Mouse (Mus musculus): ENCODE data around the gene Hnrnpl.
A peak's percentile ranks its signal among the peaks of the same experiment; 100 is the strongest.

Gene Hnrnpl

DNA sequence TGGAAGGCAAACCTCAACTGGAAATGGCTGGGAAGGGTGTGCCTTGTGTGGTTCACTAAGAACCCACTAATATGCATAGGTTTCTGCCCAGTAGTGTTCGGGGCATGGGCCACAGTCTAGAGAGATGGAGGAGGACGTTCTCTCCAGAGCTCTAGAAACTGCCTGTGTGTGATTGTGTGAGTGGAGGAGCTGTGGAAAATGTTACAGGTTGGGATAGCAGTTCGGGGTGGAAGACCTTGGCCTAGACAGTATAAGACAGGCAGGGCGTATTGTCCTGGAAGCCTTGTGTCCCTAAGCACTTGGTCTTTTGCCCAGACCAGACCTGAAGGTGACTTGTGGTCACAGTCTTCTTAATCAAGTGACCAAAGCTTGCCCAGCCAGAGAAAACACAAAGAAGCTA is 4.1 kb downstream of the Hnrnpl start:
- no peak for DNase-seq (ENCODE audit: low spot score)

GRCm38 (mm10) chr7:28812949-28813348 is 4.6 kb downstream of the Hnrnpl start:
- no peak for DNase-seq (ENCODE audit: low spot score)

GRCm38 (mm10) chr7:28814306-28815034 is 6.1 kb downstream of the Hnrnpl start:
- no peak for DNase-seq (ENCODE audit: low spot score)

DNA sequence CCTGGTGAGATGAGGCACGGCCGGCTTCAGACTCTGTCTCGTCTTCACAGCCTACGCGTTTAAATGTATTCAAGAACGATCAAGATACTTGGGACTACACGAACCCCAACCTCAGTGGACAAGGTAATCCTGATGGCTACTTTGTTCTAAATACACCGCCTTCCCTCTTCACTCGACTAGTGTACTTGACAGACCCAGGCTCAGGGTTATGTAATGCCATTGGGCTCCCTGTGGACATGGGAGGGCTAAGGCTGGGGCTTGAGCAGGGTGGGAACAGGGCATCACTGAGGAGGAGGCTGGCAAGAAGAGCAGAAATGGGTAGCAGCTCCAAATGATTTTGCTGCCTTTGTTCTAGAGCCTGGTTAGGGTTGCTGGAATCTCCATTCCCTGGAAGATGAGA is 6.9 kb downstream of the Hnrnpl start:
- DNase-seq (ENCODE audit: low spot score): no peak

- DNase-seq (ENCODE audit: low spot score): no peak
These were observed 7.9 kb downstream of the Hnrnpl start for GRCm38 (mm10) chr7:28816201-28816600.

DNA sequence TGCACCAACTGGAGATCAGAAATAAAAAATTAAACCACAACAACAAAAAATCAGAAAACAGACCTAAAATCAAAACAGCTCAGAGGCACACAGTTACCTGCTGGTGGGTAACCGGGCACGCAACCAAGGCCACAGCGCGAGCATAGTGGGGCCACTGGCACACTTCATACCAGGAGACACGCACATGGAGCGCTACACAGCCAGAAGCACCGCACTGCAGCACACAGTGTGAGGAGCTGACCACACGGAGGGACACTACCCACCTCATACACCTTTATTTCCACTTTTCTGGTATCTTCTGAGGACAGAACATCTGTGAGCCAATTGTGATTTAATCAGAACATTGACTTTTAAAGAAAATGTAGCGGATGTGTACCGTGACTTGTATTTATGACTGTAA is 8.6 kb downstream of the Hnrnpl start:
- no peak for DNase-seq (ENCODE audit: low spot score)

- DNase-seq (ENCODE audit: low spot score): no peak
These were observed 9.2 kb downstream of the Hnrnpl start for GRCm38 (mm10) chr7:28817524-28817923.

GRCm38 (mm10) chr7:28817957-28818356 is 9.6 kb downstream of the Hnrnpl start:
- DNase-seq (ENCODE audit: low spot score): no peak

- no peak for DNase-seq (ENCODE audit: low spot score)
These were observed 10.1 kb downstream of the Hnrnpl start for GRCm38 (mm10) chr7:28818436-28818835.

- DNase-seq (ENCODE audit: low spot score): no peak
These were observed 10.6 kb downstream of the Hnrnpl start for GRCm38 (mm10) chr7:28818861-28819452.

DNA sequence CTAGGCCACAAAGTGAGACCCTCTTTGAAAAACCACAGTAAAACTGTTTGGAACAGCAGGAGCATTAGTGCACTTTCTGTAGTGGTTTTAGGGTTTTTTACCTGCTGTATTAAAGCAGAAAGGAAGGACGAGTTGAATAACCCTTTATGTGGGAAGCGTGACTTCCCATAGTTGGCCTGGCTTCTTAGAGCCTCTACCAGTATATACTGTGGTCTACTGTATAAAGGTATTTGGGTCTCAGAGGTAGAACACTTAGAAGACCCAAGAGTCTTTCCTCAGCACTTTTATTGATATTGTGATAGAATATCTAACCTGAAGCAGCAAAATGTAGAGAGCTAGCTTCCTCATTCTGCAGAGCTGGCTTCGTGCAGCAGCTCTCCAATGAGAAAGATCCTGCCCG is 11.2 kb downstream of the Hnrnpl start:
- DNase-seq (ENCODE audit: low spot score): no peak

- DNase-seq (ENCODE audit: low spot score): no peak
These were observed 12.3 kb downstream of the Hnrnpl start for GRCm38 (mm10) chr7:28820358-28821260.

DNA sequence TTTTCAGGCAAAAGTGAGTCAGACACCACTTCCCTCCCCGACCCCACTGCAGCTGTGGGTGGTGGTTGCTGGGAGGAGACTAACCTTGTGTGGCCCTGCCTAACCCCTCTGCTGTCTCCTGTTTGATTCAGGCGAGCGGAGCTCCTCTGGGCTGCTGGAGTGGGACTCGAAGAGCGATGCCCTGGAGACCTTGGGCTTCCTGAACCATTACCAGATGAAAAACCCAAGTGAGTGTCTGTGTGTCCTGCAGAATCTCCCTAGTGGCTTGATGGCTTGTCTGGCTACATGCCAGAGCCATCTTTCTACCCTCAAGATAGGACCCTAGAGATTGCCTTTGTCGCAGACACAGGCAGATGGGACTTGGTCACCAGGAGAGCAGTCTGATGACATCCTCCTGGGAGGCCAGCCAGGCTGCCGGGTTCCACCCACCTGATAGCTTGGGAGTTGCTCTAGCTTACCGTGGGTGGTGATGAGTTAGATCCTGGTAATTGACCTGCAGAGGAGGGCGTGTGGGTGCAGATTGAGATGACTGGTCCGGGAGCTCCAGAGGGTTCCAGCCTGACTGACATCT is 13.0 kb downstream of the Hnrnpl start:
- DNase-seq (ENCODE audit: low spot score): no peak

DNA sequence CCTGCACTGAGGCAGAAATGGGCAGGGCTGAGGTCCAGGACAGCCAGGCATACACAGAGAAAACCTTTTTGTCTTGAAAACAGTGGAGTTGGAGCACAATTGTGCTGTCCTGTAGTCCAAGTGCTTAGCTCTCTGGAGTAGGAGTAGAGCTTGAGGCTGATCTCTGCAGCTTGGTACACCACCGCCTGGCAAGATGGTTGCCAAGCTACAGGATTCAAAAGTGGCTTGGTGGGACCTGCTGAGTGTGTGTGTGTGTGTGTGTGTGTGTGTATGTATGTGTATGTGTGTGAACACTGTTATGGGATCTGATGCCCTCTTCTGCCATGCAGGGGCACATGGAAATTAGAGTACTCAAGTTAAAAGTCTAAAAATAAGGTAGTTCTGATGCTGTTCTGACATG is 14.2 kb downstream of the Hnrnpl start:
- DNase-seq (ENCODE audit: low spot score): no peak

GRCm38 (mm10) chr7:28822993-28823903 is 14.9 kb downstream of the Hnrnpl start:
- no peak for DNase-seq (ENCODE audit: low spot score)

DNA sequence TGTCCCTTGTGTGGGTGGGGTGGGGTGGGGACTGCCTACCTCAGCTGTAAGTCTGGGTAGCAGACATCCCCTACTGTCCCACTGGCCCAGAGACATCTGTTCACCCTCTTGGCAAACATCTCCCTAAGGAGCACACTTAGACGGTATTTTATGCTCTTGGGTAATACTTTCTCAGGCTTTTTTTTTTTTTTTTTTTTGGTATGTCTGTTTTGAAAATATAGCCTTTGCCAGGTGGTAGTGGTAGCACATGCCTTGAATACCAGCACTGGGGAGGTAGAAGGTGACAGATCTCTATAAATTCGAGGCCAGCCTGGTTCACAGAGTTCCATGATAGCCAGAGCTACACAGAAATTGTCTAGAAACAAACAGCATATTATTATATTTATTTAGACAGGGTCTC is 15.6 kb downstream of the Hnrnpl start:
- no peak for DNase-seq (ENCODE audit: low spot score)

DNA sequence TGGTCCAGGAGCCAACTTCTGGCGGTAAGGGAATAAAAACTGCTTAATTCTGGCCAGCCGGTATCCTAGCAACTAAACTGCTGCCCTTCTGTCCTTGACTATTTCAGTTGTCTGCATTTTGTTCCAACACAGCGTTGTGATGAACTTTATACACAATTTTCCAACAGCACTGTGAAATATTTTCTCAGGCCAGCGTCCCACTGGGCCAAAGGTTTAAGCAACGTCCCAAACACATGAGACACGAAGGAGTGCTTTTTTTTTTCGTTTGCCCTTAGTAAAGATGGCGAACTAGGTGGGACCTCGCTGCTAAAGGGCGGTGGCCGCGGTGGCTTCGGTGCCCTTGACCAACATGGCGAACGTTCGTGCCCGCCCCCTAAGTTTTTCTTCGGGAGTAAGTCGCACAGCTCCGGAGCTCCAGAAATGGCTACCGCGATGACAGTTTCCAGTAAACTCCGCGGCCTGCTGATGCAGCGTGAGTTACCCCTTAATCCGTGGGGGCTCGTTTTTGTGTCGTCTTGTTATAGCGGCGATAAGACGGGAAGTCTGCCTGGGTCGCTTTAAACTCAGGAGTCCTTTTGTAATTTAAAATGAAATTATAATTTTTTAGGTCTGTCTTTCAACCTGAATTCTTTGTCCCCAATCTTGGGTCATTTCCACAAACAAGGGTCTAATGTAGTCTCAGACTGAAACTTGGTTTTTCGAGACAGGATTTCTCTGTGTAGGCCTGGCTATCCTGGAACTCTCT is 16.8 kb downstream of the Hnrnpl start, which contains the start of gene Ech1:
Gene Ech1, plus strand, starts transcription at position 277 of the 745 bp plus-strand sequence.
- peak; percentile 91 for DNase-seq (ENCODE audit: low spot score)

- peak; percentile 45 for DNase-seq (ENCODE audit: low spot score)
These were observed 17.5 kb downstream of the Hnrnpl start for GRCm38 (mm10) chr7:28825686-28826401.

DNA sequence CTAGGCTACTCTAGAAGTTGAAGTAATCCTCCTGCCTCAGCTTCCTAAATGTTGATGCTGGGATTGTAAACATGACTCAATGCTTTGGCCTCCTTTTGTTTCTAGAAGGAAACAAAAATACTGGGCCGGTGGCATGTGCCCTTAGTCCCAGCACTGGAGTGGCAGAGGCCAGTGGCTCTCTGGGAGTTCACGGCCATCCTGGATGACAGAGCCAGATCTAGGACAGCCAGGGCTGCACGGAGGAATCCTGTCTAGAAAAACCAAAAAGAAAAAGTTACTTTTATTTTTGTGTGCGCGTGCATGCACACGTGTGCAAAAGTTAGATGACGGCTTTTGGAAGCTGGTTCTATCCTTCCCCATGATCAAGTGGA is 18.0 kb downstream of the Hnrnpl start:
- no peak for DNase-seq (ENCODE audit: low spot score)

GRCm38 (mm10) chr7:28827338-28827737 is 19.0 kb downstream of the Hnrnpl start:
- DNase-seq (ENCODE audit: low spot score): no peak

Measured in ovary, postnatal 36 days (tissue).